Mouse (Mus musculus) lung, postnatal 0 days (tissue): Measurements from ENCODE around the gene Fam20b.

Experiments
- CTCF ChIP-seq: IDR thresholded peaks from 2 replicates; pipeline ENCODE4 v1.5.1; 2016; ENCODE audit warnings: antibody characterized with exemption, mild to moderate bottlenecking
- EP300 ChIP-seq: IDR thresholded peaks from 2 replicates; pipeline ENCODE4 v1.6.1; 2016; ENCODE audit warnings: antibody characterized with exemption, mild to moderate bottlenecking, control low read depth

- TF ChIP-seq CTCF (no peak), EP300 (no peak)
Observed at GRCm38 (mm10) chr1:156645971-156646370, 72.9 kb downstream of the Fam20b start.
